Mouse (Mus musculus): ENCODE results near the gene Zbtb5. TPM values are rescaled to one million over a fixed set of nuclear protein-coding genes. Genes with fewer than 3 reads are reported as not detected.

Zbtb5 gene
- polyA plus RNA-seq, 1 experiment from 2014 or later = 46.1 TPM

DNA sequence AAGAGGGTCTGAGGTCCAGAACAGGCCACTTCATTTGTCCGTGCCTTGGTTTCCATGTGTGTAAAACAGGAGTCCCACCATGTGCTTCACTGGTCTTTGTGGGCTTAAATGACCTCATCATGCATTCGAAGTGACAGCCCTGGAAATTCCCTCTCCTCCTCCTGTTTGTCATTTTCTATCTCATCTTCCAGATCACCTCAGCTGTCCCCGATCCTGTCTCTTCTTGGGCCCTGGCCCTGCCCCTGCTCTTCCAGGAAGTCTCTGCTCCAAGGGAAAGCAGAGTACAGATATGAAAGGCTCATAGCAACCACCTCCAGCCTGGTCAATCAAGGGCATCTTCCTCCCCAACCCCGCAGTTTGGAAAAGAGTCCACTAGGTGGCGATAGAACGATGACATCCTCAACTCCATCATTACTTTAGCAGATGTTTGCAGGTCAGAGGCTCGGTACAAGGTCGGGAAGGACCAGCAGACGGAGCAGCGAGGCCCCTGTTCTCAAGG is 41.6 kb downstream of the Zbtb5 start:
- Histone ChIP-seq H3K9ac (ENCODE audit: low read length) (no peak overlapping the region), H3K27ac (ENCODE audit: low read depth, low read length) (no peak overlapping the region), H3K4me1 (ENCODE audit: control insufficient read depth, insufficient read depth, low read length) (no peaks in the 10 kb centered on the region), H3K4me2 (ENCODE audit: low read depth) (no peak overlapping the region), H3K36me3 (ENCODE audit: control insufficient read depth, insufficient read depth, low read length) (no peaks in the 10 kb centered on the region), H3K4me3 (ENCODE audit: low read depth, low read length) (no peak overlapping the region), H3K9me3 (ENCODE audit: control insufficient read depth, low read length) (no peaks in the 10 kb centered on the region), H3K27me3 (ENCODE audit: control insufficient read depth, insufficient read depth, low read length) (no peaks in the 10 kb centered on the region)
- ATAC-seq (ENCODE audit: insufficient read depth, low FRiP score, low TSS enrichment) (no peak), DNase-seq (ENCODE audit: low spot score) (peak; percentile 73)
- 22% methylated on average over 10 of the region's 10 CpGs for WGBS

DNA sequence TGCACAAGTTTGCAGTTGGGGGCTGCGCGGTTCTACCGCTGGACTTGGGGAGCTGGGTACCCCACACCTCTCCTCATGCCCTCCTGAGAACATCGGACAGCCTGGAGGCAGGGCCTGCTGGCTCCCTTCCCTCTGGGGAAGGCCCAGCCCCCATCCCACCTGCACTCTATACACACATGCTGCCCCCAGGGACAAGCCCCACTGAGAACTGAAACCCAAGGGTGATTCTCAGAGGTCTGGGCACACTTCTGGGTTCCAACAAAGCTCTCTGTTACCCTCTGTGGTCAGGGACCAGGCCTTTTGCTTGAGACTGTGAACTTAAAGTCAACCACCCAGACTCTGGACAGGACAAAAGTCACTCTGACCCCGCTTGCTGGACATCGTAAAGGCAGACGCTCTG is 42.2 kb downstream of the Zbtb5 start:
- DNase-seq (ENCODE audit: low spot score) (no peak), ATAC-seq (ENCODE audit: insufficient read depth, low FRiP score, low TSS enrichment) (no peak)
- Histone ChIP-seq H3K36me3 (ENCODE audit: control insufficient read depth, insufficient read depth, low read length) (no peaks in the 10 kb centered on the region), H3K4me2 (ENCODE audit: low read depth) (no peak overlapping the region), H3K27ac (ENCODE audit: low read depth, low read length) (no peak overlapping the region), H3K9me3 (ENCODE audit: control insufficient read depth, low read length) (no peaks in the 10 kb centered on the region), H3K4me3 (ENCODE audit: low read depth, low read length) (no peak overlapping the region), H3K4me1 (ENCODE audit: control insufficient read depth, insufficient read depth, low read length) (no peaks in the 10 kb centered on the region), H3K9ac (ENCODE audit: low read length) (no peak overlapping the region), H3K27me3 (ENCODE audit: control insufficient read depth, insufficient read depth, low read length) (no peaks in the 10 kb centered on the region)
- WGBS = 93% methylated on average over 7 of the region's 7 CpGs

DNA sequence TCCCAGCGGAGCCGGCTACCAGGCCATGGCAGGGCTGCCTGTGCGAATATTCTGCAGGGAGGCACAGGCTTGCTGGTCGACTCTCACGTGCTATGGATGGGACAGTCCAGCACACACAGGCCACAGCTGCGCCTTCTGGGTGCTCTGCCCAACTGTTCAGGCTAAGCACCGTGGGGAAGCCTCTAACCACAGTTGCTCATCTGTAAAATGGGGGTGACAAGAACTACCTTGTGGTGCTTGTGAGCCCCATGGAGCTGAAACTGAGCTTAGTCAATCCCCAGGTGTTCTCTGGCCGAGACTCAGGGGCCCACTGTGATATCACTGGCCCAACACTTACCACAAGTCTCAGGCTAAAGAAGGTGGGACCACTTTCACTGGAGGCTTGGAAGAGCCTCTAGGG is 44.8 kb downstream of the Zbtb5 start:
- Histone ChIP-seq H3K4me3 (ENCODE audit: low read depth, low read length) (no peak overlapping the region), H3K27me3 (ENCODE audit: control insufficient read depth, insufficient read depth, low read length) (no peaks in the 10 kb centered on the region), H3K9ac (ENCODE audit: low read length) (no peak overlapping the region), H3K4me1 (ENCODE audit: control insufficient read depth, insufficient read depth, low read length) (no peaks in the 10 kb centered on the region), H3K36me3 (ENCODE audit: control insufficient read depth, insufficient read depth, low read length) (no peaks in the 10 kb centered on the region), H3K9me3 (ENCODE audit: control insufficient read depth, low read length) (no peaks in the 10 kb centered on the region), H3K4me2 (ENCODE audit: low read depth) (no peak overlapping the region), H3K27ac (ENCODE audit: low read depth, low read length) (no peak overlapping the region)
- 87% methylated on average over 8 of the region's 8 CpGs for WGBS
- DNase-seq (ENCODE audit: low spot score) = no peak
- no peak for ATAC-seq (ENCODE audit: insufficient read depth, low FRiP score, low TSS enrichment)

DNA sequence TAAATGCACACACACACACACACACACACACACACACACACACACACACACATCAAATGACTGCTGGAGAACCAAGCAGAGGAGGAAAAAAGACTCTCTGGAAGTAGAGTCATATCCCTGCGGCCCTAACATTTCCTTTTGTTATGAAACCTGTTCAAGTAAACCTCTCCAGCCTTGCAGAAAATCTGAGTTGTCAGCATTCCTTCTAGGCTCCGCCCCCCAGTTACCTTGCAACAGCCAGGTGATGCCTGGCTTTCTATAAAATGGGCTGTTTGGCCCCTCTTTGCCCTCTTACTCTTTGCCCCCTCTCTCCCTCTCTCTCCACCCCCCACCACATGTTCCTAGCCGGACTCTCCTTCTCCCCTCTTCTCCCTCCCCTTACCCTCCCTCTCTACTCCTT is 46.5 kb downstream of the Zbtb5 start:
- no peak overlapping the region for H3K27ac ChIP-seq (ENCODE audit: low read depth, low read length)
- H3K9ac ChIP-seq (ENCODE audit: low read length) = no peak overlapping the region
- no peak overlapping the region for H3K4me2 ChIP-seq (ENCODE audit: low read depth)
- ATAC-seq (ENCODE audit: insufficient read depth, low FRiP score, low TSS enrichment) = no peak
- H3K36me3 ChIP-seq (ENCODE audit: control insufficient read depth, insufficient read depth, low read length) = no peaks in the 10 kb centered on the region
- H3K27me3 ChIP-seq (ENCODE audit: control insufficient read depth, insufficient read depth, low read length) = no peaks in the 10 kb centered on the region
- H3K4me1 ChIP-seq (ENCODE audit: control insufficient read depth, insufficient read depth, low read length) = no peaks in the 10 kb centered on the region
- 80% methylated on average over 3 of the region's 3 CpGs for WGBS
- no peak for DNase-seq (ENCODE audit: low spot score)
- no peaks in the 10 kb centered on the region for H3K9me3 ChIP-seq (ENCODE audit: control insufficient read depth, low read length)
- no peak overlapping the region for H3K4me3 ChIP-seq (ENCODE audit: low read depth, low read length)

DNA sequence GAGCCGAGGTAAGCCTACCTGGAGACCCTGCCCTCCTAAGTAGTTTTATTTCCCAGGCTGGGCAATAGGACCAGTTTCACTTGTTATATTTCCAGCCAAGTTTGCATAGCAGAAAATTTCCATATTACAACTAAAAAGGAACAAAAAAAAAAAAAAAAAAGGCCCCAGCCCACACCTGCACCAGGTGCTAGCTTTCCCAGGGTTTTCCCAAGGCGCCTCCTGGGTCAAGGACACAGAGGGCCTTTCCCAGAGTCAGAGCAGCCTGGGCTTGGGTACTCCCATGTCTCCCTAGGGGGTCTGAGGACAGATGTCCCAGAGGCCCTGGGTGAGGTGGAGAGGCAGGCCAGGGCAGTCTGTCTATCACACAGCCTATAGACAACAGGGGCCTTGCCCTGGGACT is 47.0 kb downstream of the Zbtb5 start:
- ATAC-seq (ENCODE audit: insufficient read depth, low FRiP score, low TSS enrichment) (no peak), DNase-seq (ENCODE audit: low spot score) (no peak)
- Histone ChIP-seq H3K9me3 (ENCODE audit: control insufficient read depth, low read length) (no peaks in the 10 kb centered on the region), H3K4me3 (ENCODE audit: low read depth, low read length) (no peak overlapping the region), H3K27me3 (ENCODE audit: control insufficient read depth, insufficient read depth, low read length) (no peaks in the 10 kb centered on the region), H3K9ac (ENCODE audit: low read length) (no peak overlapping the region), H3K4me1 (ENCODE audit: control insufficient read depth, insufficient read depth, low read length) (no peaks in the 10 kb centered on the region), H3K4me2 (ENCODE audit: low read depth) (no peak overlapping the region), H3K27ac (ENCODE audit: low read depth, low read length) (no peak overlapping the region), H3K36me3 (ENCODE audit: control insufficient read depth, insufficient read depth, low read length) (no peaks in the 10 kb centered on the region)
- 93% methylated on average over 2 of the region's 2 CpGs for WGBS

DNA sequence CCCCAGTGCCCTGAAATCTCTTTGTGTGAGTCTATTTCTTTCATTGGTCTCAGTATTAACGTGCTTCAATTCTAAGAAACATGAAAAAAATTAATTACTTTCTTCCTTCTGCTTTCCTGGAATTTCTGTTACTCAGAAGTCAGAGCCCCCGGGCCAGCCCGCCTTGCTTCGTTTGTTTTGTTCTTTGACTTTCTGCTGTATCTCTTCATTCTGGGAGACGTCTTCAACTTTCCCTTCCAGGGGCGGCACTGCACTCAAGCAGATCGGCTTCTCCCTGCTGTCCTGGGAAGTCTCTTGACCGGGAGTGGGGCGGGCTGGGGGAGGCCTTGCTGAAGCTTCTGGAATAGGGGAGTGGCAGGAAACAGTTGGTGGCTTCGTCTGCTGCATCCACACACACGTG is 49.1 kb downstream of the Zbtb5 start:
- no peaks in the 10 kb centered on the region for H3K36me3 ChIP-seq (ENCODE audit: control insufficient read depth, insufficient read depth, low read length)
- H3K27me3 ChIP-seq (ENCODE audit: control insufficient read depth, insufficient read depth, low read length) = no peaks in the 10 kb centered on the region
- no peaks in the 10 kb centered on the region for H3K9me3 ChIP-seq (ENCODE audit: control insufficient read depth, low read length)
- 86% methylated on average over 11 of the region's 11 CpGs for WGBS
- H3K4me1 ChIP-seq (ENCODE audit: control insufficient read depth, insufficient read depth, low read length) = no peaks in the 10 kb centered on the region
- ATAC-seq (ENCODE audit: insufficient read depth, low FRiP score, low TSS enrichment) (no peak), DNase-seq (ENCODE audit: low spot score) (no peak)
- H3K27ac ChIP-seq (ENCODE audit: low read depth, low read length) = no peak overlapping the region
- no peak overlapping the region for H3K4me3 ChIP-seq (ENCODE audit: low read depth, low read length)
- no peak overlapping the region for H3K9ac ChIP-seq (ENCODE audit: low read length)
- H3K4me2 ChIP-seq (ENCODE audit: low read depth) = no peak overlapping the region

DNA sequence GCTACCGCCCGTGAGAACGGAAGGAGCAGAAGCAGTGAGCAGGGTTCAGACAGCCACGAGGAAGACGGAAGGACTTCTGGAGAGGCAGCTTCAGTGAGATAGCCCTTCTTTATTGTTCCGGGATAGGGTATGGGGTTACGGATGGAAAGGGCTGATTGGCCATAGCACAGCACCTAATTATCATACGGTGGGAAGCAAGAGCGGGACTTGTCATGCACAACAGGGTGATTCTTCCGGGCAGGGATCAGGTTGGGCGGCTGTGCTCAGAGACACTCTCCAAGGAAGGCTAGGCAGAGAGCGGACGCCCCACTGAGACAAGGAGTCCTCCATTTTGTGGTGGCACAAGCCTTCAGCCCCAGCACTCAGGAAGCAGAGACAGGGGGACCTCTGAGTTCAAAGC is 53.0 kb downstream of the Zbtb5 start:
- Histone ChIP-seq H3K4me1 (ENCODE audit: control insufficient read depth, insufficient read depth, low read length) (no peaks in the 10 kb centered on the region), H3K9ac (ENCODE audit: low read length) (no peak overlapping the region), H3K27ac (ENCODE audit: low read depth, low read length) (no peak overlapping the region), H3K9me3 (ENCODE audit: control insufficient read depth, low read length) (no peaks in the 10 kb centered on the region), H3K4me3 (ENCODE audit: low read depth, low read length) (no peak overlapping the region), H3K4me2 (ENCODE audit: low read depth) (no peak overlapping the region), H3K27me3 (ENCODE audit: control insufficient read depth, insufficient read depth, low read length) (no peaks in the 10 kb centered on the region), H3K36me3 (ENCODE audit: control insufficient read depth, insufficient read depth, low read length) (no peaks in the 10 kb centered on the region)
- no peak for ATAC-seq (ENCODE audit: insufficient read depth, low FRiP score, low TSS enrichment)
- WGBS = 93% methylated on average over 13 of the region's 13 CpGs
- DNase-seq (ENCODE audit: low spot score) = no peak

DNA sequence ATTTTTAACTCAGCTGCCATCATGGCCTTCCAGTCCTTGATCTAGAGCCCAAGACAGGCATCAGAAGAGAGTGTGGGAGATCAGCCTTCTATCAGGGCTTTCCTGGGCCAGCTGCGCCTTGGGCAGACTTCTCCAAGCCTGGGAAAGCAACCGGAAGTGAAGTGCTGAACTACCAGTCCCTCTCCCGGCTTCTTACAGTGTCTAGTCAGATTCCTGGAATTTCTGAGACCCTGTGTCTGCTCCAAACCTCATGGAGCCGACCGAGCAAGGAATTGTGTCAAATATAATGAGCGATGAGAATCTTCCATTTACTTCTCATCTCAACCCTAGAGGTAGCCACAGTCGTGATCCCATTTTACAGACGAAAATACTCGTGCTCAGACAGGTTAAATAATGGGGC is 53.4 kb downstream of the Zbtb5 start:
- H3K27me3 ChIP-seq (ENCODE audit: control insufficient read depth, insufficient read depth, low read length) = no peaks in the 10 kb centered on the region
- no peak overlapping the region for H3K4me2 ChIP-seq (ENCODE audit: low read depth)
- H3K9ac ChIP-seq (ENCODE audit: low read length) = no peak overlapping the region
- H3K4me3 ChIP-seq (ENCODE audit: low read depth, low read length) = no peak overlapping the region
- no peaks in the 10 kb centered on the region for H3K36me3 ChIP-seq (ENCODE audit: control insufficient read depth, insufficient read depth, low read length)
- ATAC-seq (ENCODE audit: insufficient read depth, low FRiP score, low TSS enrichment) (no peak), DNase-seq (ENCODE audit: low spot score) (no peak)
- no peaks in the 10 kb centered on the region for H3K9me3 ChIP-seq (ENCODE audit: control insufficient read depth, low read length)
- 91% methylated on average over 9 of the region's 9 CpGs for WGBS
- H3K27ac ChIP-seq (ENCODE audit: low read depth, low read length) = no peak overlapping the region
- H3K4me1 ChIP-seq (ENCODE audit: control insufficient read depth, insufficient read depth, low read length) = no peaks in the 10 kb centered on the region

DNA sequence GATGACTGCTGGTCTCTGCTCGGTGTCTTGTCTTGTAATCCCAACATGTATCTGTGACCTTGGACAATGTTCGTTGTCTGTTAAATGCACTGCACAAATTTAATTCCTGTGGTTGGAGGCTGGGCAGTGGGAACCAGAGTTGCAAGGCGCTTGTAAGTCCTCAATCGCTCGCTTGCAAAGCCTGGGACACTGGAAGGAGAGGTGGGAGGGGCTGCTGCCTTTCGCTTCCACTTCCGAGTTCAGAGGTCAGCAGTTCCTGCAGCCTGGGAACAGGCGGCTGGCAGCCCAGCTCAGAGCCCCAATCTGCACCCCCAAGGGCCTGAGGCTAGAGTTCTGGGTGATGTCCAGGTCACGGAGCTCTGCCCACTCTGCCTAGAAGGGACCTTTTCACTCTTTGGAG is 59.2 kb downstream of the Zbtb5 start:
- Histone ChIP-seq H3K4me3 (ENCODE audit: low read depth, low read length) (no peak overlapping the region), H3K9ac (ENCODE audit: low read length) (no peak overlapping the region), H3K27me3 (ENCODE audit: control insufficient read depth, insufficient read depth, low read length) (no peaks in the 10 kb centered on the region), H3K36me3 (ENCODE audit: control insufficient read depth, insufficient read depth, low read length) (no peaks in the 10 kb centered on the region), H3K27ac (ENCODE audit: low read depth, low read length) (no peak overlapping the region), H3K4me2 (ENCODE audit: low read depth) (no peak overlapping the region), H3K9me3 (ENCODE audit: control insufficient read depth, low read length) (no peaks in the 10 kb centered on the region), H3K4me1 (ENCODE audit: control insufficient read depth, insufficient read depth, low read length) (no peaks in the 10 kb centered on the region)
- no peak for ATAC-seq (ENCODE audit: insufficient read depth, low FRiP score, low TSS enrichment)
- 83% methylated on average over 9 of the region's 9 CpGs for WGBS
- DNase-seq (ENCODE audit: low spot score) = no peak
